Mouse (Mus musculus) monocyte, adult 5-6 weeks (primary cell): ENCODE measurements around the gene Slc29a4. TPM values are rescaled to one million over a fixed set of nuclear protein-coding genes. Genes with fewer than 3 reads are reported as not detected.

Experiments used
- ATAC-seq: fragments of 153-309, 156-312 bp; replicated peaks from 2 replicates; pipeline ENCODE4 v1.8.0; 2017; ENCODE audit warnings: mild to moderate bottlenecking; ENCODE audit not compliant: low TSS enrichment, insufficient number of reproducible peaks, severe bottlenecking, poor library complexity, low FRiP score
- total RNA-seq: library from RNA; stranded (forward); fragments of 200-1000, 200-491, 200-594 nt; gene quantifications from 3 replicates; pipeline ENCODE4 v1.2.3, GENCODE M21; 2017

Slc29a4 gene
- total RNA-seq, 1 experiment from 2014 or later, result 0.38 TPM

DNA sequence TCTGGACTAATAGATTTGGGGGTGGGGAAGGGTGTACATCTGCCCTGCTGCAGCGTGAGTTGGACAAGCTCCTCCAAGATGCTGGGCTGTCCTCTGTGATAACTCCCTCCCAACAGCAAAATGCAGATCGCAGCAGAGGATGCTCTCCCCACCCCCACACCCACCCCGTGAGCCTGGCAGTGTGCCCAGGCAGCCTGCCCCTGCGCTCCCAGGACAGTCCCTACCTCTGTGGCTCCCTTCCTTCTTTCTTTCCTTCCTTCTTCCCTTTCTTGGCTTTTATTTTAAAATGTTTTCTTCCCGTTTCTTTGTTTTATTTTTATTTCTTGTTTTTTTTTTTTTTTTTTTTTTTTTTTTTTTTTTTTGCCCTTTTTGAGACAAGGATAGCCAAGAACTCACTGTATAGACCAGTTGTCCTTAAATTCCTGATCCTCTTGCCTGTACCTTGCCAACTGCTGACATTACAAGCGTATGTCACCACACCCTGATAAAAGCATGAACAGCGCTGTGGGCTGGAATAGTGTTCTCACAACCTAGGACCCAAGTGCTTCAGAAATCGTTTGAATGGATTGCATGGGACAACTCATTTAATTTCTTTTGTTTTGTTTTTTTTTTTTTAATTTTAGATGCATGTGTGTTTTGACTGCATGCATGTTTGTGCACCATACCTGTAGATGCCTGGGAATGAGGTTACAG is 1.6 kb downstream of the Slc29a4 start:
- no peak for ATAC-seq

DNA sequence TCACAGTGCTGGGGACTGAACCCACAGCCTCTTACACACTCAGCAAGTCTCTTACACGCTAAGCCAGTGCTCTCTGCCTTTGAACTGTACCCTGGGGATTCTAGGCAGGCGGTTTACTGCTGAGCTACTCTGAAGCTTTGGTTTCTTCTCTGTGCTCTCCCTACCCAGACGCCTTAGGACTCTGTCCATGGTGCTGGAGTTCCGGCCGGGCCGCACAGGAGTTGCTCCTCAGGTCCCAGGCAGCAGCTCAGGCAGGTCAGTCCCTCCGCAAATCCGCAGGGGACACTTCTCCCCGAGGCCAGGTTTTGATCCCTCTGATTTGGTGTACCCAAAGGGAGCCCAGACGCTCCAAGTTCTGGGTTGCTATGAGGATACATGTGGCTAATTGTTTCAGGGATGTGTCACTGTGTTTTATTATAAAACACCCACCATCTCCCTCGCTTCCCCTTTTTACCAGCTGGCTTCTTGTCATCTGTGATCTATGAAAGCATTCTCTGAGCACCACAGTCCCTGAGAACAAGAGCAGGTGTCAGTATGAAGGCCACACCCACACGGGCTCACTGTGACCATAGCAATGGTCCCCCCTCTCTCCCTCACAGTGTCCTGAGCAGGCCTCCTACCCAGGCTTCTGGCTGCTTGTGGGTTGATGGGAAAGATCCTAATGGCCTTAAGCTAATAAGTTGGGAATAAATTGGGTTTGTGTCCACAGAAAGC is 2.5 kb downstream of the Slc29a4 start:
- ATAC-seq, result no peak

DNA sequence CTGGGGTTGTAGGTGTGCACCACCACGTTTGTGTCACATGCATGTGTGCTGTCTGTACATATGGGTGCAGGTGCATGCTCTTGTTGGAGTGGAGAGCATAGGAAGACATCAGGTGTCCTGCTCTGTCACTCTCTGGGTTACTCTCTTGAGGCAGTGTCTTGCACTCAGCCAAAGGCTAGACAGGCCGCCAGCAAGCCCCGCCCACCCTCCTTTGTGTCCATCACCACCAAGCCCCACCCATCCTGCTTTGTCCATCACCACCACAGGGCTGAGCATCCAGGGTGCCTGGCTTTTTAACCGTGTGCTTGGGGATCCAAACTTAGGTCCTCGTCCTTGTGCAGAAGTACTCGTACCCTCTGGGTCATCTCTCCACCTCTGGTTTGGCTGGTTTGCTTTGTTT is 3.9 kb downstream of the Slc29a4 start:
- no peak for ATAC-seq

DNA sequence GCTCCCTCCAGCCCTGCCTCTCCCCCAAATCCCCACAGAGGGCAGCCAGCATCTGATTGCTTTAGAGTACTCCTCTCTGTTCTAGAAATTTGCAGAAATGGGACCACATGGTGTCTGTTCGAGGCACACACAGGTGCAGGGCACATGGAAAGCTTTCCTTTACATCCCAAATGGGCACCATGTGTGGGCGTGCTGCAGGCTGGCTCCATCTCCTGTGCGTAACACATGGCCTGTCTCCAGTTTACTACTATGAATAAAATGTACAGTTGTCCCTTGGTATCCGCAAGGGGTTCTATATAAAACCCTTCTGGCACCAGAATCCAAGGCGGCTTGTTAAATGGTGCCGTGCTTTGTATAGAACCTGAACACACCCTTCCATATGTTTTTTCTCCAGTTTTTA is 4.6 kb downstream of the Slc29a4 start:
- ATAC-seq, result no peak

DNA sequence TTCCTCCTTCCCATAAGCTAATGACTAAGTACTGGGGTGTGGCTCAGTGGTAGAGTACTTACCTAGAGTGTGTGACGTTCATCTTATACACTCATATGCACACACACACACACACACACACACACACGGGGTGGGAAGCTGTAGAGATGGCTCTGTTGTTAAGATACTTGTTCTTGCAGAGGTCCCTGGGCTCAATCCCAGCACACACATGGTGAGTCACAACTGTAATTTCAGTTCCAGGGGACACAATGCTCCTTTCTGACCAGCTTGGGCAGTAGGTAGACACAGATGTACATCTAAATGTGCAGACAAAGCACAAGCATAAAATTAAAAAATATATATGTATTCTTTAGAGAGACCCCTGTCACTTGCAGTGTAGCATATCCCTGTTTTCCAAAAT is 5.4 kb downstream of the Slc29a4 start:
- no peak for ATAC-seq

DNA sequence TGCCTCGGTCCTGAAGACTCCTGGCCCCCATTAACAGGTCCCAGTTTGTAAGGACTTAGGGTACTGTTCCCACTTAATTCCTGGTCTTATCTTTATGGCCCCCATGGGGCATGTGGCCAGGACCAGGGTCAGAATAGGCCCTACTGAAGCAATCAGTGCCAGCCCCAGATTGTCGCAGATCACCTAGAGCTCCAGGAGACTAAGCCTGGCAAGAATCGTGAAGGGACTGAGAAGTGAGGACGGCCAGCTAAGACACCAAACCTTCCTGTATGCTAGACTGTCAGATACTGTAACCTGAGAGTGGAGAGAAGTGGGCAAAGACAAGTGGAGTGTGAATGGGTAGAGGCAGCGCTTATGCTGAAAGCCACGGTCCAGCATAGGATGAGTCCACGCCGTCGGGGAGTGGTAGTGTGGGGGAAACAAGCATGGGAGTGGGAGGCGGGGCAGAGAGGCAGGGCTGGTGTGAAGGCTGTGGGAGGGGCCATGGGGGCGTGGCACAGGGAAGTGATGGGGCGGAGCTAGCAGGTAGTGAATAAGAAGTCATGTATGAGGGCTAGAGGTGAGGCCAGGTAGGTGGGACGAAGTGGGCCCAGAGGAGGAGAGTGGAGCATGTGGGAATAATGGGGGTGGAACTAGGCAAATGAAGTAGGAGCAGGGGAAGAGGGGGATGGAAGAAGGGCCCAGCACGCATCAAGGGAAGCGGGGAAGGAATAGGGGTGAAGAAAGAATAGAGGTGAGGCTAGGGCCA is 8.7 kb downstream of the Slc29a4 start:
- no peak for ATAC-seq

DNA sequence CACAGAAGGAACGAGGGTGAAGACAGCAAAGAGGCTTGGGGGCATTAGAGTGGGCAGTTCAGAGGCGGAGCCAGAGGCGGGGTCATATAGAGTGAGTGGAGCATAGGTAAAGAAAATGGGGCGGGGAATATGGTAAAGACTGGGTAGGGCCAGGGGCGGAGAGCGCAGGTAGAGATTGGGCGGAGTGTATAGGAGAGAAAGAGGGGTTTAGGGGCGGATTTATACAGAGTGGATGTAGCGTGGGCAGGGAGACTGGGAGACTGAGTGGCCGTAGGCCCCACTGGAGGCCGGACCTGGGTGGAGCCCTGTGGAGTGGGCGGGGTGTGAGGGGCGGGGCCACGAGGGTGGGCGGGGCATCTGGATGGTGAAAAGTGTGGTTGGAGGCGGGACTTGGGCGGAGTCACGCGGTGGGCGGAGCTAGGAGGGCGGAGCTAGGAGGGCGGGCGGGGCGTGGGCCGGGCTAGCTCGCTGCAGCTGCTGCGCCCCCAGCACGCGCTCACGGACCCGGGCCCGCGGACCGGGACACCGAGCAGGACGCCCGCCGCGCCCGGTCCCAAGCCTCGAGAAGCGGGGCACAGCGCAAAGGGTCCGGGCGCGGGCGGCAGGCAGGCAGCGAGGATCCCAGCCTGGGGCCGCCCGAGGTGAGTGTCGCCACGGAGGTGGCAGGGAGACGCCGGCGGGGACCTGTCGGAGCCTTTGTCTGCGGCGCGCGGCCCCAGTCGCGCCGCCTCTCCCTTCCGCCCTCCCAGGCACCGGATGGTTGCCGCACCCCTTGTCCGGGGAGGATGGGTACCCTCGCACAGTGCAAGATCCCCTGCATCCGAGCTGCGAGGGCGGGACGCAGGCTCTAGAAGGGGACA is 9.6 kb downstream of the Slc29a4 start:
- ATAC-seq, result 0 out of 2 replicates have a peak, but pooled peaks have one; percentile 22

DNA sequence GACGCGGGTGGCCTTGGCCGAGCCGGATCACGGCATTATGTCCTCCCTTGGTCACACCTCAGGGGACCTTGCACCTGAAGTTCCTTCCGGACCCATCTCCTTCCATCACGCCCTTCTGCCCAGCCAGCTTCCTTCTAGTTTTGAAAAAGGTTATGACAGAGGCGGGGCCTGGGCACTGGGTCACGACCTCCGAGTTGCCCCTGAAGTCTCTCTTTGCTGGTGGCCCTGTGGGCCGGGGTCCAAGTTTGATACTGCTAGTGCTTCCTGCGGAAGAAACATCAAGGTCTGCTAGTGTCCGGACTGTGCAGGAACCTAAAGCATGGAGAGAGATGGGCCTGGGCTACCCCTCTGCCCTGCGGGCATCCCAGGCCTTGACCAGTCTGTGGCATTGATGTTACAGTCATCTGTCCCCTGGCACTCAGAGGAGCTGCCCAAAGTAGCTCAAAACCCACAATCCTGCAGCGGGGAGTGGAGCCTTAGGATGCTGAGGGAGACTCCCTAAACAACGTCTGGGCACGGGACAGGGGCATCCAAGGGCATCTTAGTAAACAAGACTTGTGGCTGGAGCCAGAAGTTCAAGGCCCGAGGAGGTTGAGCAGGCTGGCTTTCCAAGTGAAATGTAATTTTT is 10.3 kb downstream of the Slc29a4 start:
- ATAC-seq, result no peak

DNA sequence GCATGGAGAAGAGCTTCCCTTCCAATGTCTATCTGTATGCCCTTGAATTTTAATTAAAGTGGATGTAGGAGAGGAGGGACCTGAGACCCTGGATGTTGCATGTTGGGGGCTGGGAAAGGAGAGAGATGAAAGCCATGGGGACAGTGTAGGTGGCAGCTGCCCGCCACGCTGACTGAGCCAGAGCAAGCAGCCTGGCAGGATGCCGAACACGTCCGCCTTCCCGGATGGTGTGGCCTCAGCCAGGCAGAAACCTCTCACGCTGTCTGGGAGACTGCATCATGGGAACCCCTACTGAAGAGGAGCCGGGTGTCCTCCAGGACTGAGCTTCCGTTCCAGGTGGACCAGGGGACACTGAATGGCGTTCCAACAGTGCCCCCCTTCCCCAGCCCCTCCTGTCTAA is 11.3 kb downstream of the Slc29a4 start:
- ATAC-seq, result no peak

DNA sequence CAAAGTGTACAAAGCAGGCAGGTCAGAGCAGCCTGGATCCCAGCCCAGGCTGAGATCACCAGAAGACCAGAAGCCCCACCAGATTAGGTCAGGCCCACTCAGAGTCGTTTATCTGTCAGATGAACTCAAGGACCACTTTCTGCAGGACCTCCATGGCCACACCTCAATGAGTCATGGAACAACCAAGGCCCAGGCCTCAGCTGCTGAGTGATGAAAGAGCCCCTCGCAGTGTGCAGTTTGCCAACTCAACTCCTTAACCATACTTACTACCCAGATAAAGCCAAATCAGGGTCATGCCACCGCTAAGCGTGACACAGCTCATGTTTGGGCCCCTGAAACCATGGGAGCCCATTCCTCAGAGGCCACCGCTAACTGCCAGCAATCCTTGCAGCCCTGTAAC is 15.4 kb downstream of the Slc29a4 start:
- ATAC-seq, result no peak

DNA sequence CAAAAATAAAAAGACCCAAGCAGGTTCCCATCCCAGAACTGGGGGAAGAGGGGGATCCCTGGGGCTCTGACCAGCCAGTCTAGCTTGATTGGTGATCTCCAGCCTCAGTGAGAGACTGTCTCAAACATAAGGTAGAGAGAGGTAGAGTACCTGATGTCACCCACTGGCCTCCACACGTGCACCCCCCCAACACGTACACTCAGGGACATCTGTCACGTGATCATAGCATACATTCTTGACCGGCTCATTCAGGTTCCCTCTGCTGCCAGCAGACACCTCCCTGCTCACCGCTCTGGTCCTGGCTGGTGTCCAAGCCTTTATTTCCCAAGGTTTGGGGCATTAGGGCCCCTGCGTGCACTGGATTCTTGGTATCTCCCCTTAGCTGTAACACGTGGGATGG is 17.1 kb downstream of the Slc29a4 start:
- ATAC-seq, result no peak

DNA sequence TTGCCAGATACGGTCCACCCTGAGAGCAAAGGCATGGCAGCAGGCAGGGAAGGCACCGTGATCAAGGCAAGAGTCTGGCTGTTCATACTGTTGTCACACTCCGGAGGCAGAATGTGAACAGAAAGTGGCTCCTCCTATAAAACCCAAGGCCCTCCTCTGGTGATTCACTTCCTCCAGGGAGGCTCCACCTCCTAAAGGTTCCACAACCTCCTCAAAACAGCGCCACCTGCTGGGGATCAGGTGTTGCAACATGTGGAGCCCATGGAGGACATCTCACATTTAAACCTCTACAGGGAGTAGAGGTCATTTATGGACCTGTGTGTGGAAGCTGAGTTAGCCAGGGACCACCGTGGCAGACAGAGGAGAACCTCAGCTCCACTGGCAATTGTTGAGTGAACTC is 20.1 kb downstream of the Slc29a4 start:
- no peak for ATAC-seq

DNA sequence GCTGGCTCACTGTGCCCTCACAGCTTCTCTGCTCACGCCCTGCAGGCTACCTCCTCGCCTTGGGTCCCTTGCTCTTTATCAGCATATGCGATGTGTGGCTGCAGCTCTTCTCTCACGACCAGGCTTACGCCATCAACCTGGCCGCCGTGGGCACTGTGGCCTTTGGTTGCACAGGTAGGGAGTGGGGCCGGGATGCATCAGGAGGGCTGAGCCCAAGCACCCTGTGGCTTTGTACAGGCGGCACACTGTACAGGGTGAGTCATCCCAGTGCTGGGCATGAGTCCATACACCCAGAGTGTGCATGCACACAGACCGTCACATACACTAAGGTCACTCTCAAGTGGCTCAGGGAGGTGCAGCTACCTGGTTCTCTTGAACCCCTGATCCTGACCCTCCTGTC is 21.7 kb downstream of the Slc29a4 start:
- no peak for ATAC-seq

DNA sequence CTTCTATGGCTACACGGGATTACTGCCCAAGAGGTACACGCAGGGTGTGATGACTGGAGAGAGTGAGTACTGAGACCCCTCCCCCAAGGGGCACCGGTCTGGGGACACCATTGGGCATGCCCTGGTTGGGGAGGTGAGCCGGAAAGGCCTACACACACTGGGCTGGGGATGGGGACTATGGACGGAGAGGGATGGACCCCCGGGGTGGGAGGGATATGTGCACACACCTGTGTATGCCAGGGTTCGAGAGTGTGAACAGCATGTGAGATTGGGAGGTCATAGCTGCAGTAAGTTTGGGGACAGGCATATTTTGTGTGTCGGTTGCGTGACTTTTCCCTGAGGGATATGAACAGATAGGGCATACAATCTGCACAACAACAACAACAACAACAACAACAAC is 22.7 kb downstream of the Slc29a4 start:
- no peak for ATAC-seq

DNA sequence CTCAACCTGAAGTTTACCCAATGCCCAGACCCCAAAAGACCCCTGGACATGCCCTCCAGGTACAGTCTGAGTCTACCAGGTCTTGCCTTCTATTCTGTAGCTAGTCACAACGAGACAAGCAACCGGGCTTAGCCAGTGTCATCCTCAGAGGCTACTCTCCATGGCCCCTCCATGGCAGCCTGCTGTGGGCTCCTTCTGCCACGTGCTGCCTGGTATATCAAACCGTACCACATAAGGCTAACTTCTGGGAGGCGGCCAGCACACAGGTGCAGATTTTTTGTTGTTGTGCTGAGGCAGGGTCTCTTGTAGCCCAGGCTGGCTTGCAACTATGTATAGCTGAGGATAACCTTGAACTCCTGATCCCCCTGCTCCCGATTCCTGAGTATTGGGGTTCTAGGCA is 23.7 kb downstream of the Slc29a4 start:
- ATAC-seq, result no peak

DNA sequence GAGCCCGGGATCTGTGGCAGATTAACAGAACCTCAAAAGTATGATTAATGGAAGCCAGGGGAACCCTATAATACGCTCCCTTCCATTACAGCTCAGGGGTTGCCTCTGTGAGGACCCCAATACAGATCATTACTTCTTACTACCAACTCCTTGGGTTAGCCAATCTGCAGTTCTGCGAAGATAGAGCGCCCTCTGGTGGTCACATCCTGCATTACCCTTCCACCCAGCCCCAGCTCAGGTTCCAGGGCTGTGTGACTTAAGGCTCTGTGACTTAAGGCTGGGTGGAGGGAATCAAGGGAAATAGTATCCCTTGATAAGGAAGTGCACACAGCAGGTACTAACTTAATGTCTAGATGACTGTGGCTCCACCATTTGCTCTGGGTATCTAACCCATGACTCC is 25.7 kb downstream of the Slc29a4 start:
- ATAC-seq, result peak; percentile 59; the same call in 1 of the 2 replicates

DNA sequence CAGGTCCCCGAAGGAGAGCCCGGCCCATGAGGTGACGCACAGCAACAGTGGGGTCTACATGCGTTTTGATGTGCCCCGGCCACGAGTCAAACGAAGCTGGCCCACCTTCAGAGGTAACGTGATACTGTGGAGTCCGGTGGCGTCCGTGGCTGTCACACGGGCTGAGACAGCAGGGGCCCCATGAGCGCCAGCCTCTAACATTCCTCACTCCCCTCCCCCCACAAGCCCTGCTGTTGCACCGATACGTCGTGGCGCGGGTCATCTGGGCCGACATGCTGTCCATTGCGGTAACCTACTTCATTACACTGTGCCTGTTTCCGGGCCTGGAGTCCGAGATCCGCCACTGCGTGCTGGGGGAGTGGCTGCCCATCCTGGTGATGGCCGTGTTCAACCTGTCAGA is 26.2 kb downstream of the Slc29a4 start:
- ATAC-seq, result no peak

DNA sequence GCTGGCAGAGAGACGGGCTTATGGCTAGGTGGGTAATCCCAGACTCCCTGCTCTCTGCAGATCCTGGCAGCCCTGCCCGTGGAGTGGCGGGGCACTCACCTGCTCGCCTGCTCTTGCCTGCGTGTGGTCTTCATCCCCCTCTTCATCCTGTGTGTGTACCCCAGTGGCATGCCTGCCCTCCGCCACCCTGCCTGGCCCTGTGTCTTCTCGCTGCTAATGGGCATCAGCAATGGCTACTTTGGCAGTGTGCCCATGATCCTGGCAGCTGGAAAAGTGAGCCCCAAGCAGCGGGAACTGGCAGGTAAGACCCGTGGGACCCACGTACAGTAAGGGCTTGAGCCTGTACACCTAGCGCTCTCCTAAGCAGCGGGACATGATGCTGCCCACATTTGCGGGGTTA is 27.6 kb downstream of the Slc29a4 start:
- no peak for ATAC-seq
